In the genomic region with DNA sequence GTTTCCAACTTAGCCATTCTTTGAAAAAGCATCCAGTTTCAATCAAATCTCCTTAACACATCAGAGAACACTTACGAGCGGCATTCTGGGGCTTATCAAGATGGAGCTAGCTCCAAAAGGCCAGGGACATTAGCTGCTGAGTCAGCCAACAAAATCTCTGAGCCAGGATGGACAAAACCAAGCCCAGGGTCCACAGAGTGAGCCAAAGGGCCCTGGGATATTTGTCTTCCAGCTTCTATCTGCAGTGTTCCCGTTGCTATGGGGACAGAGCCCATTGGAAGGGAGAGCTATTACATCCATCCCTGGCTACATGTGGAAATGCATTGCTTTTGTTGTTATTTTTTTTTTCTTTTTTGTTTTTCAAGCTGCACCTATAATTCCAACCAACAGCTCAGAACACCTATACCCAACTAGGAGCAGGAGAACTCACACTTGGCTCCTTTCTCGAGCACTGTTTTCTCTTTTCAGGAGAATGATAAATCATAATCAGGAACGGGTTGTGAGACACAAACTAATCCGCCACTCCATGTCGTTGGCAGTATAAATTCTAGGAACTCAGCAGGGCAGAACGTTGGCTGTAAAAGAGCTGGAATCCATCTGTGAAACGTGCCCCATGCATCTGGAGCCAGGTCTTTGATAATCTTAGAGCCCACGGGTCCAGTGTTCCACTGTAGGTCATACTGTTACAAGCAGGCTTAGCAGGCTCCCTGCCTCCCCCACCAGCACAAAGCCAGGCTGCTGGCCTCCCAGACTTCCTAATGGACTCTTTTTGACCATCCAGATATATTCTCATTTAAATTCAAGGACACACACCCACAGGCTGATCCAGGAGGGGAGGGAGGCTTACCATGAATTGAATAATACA, we compare ENCODE assay signal across 9 mouse cellular contexts. TPM values are rescaled to one million over a fixed set of nuclear protein-coding genes. Genes with fewer than 3 reads are reported as not detected.
DNase-seq lines count a peak whose midpoint lies in the region; ATAC-seq lines count a peak whose summit lies in the region.
"Had no signal": no experiment of that assay in that cellular context is flagged by ENCODE, and none has a peak within 500 bp of the region (broad histone marks: within the 10 kb centered on the region; RNA-seq: fewer than 3 reads in every experiment).

No protein-coding gene starts in this region.

- no peaks in the 10 kb centered on the region for H3K9me3 ChIP-seq in embryonic facial prominence, embryonic 15.5 days (replicated peaks)
- no peaks in the 10 kb centered on the region for H3K9me3 ChIP-seq in hindbrain, embryonic 11.5 days (ENCODE audit: control insufficient read depth, low read length)
- peaks cover 5% of the 10 kb centered on the region; the same call in 1 of the 2 replicates for H3K9me3 ChIP-seq in midbrain, embryonic 12.5 days

- H3K9ac ChIP-seq in embryonic facial prominence, embryonic 15.5 days, result no peak overlapping the region
- H3K9ac ChIP-seq in hindbrain, embryonic 11.5 days (ENCODE audit: low read depth, low read length), result no peak overlapping the region
- H3K9ac ChIP-seq in midbrain, embryonic 12.5 days (replicated peaks), result no peak overlapping the region

- peak; percentile 41 for DNase-seq in embryo, embryonic 10 days (ENCODE audit: low spot score)
- DNase-seq in embryo, embryonic 9.5 days (ENCODE audit: extremely low spot score), result no peak
- DNase-seq in ES-CJ7 (ENCODE audit: low read depth, low spot score), result peak; percentile 24
- peak; percentile 50 for DNase-seq in hindbrain, embryonic 11.5 days (ENCODE audit: low spot score)
- DNase-seq in kidney, adult 18-20 months, result no peak

- ATAC-seq in embryonic facial prominence, embryonic 15.5 days (ENCODE audit: insufficient number of reproducible peaks, low FRiP score, low TSS enrichment, low read depth), result no peak
- peak; percentile 86 for ATAC-seq in hindbrain, embryonic 11.5 days (ENCODE audit: low FRiP score)
- peak; percentile 92 for ATAC-seq in midbrain, embryonic 12.5 days (ENCODE audit: low FRiP score, low read depth)
- ATAC-seq in erythroid progenitor cell, adult 5-6 weeks (replicated peaks; ENCODE audit: low FRiP score, poor library complexity, severe bottlenecking), result no peak

- no peak overlapping the region for H3K4me2 ChIP-seq in embryonic facial prominence, embryonic 15.5 days (replicated peaks)
- H3K4me2 ChIP-seq in hindbrain, embryonic 11.5 days (replicated peaks; ENCODE audit: low read depth, low read length), result peak overlapping the region; percentile 7; the same call in 1 of the 2 replicates
- H3K4me2 ChIP-seq in midbrain, embryonic 12.5 days (replicated peaks), result peak overlapping the region; percentile 21; the same call in 1 of the 2 replicates

- peaks cover 4% of the 10 kb centered on the region; the same call in 1 of the 2 replicates for H3K4me1 ChIP-seq in embryonic facial prominence, embryonic 15.5 days
- no peaks in the 10 kb centered on the region for H3K4me1 ChIP-seq in hindbrain, embryonic 11.5 days (replicated peaks; ENCODE audit: control insufficient read depth, insufficient read depth, low read length)
- H3K4me1 ChIP-seq in midbrain, embryonic 12.5 days, result peaks cover 14% of the 10 kb centered on the region

- no peaks in the 10 kb centered on the region for H3K27me3 ChIP-seq in embryonic facial prominence, embryonic 15.5 days
- H3K27me3 ChIP-seq in hindbrain, embryonic 11.5 days (ENCODE audit: control insufficient read depth, insufficient read depth, low read length), result no peaks in the 10 kb centered on the region
- no peaks in the 10 kb centered on the region for H3K27me3 ChIP-seq in midbrain, embryonic 12.5 days

- H3K27ac ChIP-seq in embryonic facial prominence, embryonic 15.5 days (replicated peaks), result peak overlapping the region; percentile 44; the same call in 1 of the 2 replicates
- H3K27ac ChIP-seq in hindbrain, embryonic 11.5 days (ENCODE audit: low read depth, low read length), result peak overlapping the region; percentile 83
- H3K27ac ChIP-seq in midbrain, embryonic 12.5 days (replicated peaks), result peak overlapping the region; percentile 88

- no peak overlapping the region for H3K4me3 ChIP-seq in embryonic facial prominence, embryonic 15.5 days (replicated peaks)
- H3K4me3 ChIP-seq in hindbrain, embryonic 11.5 days (ENCODE audit: low read depth, low read length), result no peak overlapping the region
- H3K4me3 ChIP-seq in midbrain, embryonic 12.5 days, result no peak overlapping the region

- 43% methylated on average over 10 of the region's 10 CpGs for WGBS in embryonic facial prominence, embryonic 15.5 days
- WGBS in hindbrain, embryonic 11.5 days, result 44% methylated on average over 10 of the region's 10 CpGs
- 23% methylated on average over 10 of the region's 10 CpGs for WGBS in midbrain, embryonic 12.5 days

- H3K36me3 ChIP-seq in embryonic facial prominence, embryonic 15.5 days, result no peaks in the 10 kb centered on the region
- H3K36me3 ChIP-seq in hindbrain, embryonic 11.5 days (ENCODE audit: control insufficient read depth, insufficient read depth, low read length), result no peaks in the 10 kb centered on the region
- no peaks in the 10 kb centered on the region for H3K36me3 ChIP-seq in midbrain, embryonic 12.5 days

RNA-seq across cellular contexts. Expression of gene Ccn6, which starts 45.8 kb away (rescaled TPM):
- 0.61 and 0.62 TPM in 2 replicates for polyA plus RNA-seq in embryonic facial prominence, embryonic 15.5 days (2015; fragmentation: Nextera tagmentation; extraction: Ambion mirVana)
- 0.15 and 0.31 TPM in 2 replicates for polyA plus RNA-seq in hindbrain, embryonic 11.5 days (2014; fragmentation: Nextera tagmentation; extraction: Ambion mirVana)
- polyA plus RNA-seq in midbrain, embryonic 12.5 days (2016; fragmentation: Nextera tagmentation; extraction: Ambion mirVana), result 0.24 and 0.28 TPM in 2 replicates
- total RNA-seq in erythroid progenitor cell, adult 5-6 weeks (2015; ENCODE audit: low replicate concordance), result not detected in 2 replicates
- total RNA-seq in erythroid progenitor cell, adult 5-6 weeks (2017; ENCODE audit: low replicate concordance), result not detected in 2 replicates
- polyA plus RNA-seq: C2C12 had no signal

Comparison
In these comparisons a context has a peak if more than half of its experiments do, and no peak if none do; other contexts are left out.
1. DNase-seq: peak in embryo, embryonic 10 days (single experiment), ES-CJ7 (single experiment) and hindbrain, embryonic 11.5 days (single experiment); none in embryo, embryonic 9.5 days (single experiment) and kidney, adult 18-20 months (single experiment).
2. ATAC-seq: peak in hindbrain, embryonic 11.5 days (single experiment) and midbrain, embryonic 12.5 days (single experiment); none in embryonic facial prominence, embryonic 15.5 days (single experiment) and erythroid progenitor cell, adult 5-6 weeks (single experiment).
3. Peak in every context shown above with its lines, with median percentiles within 50 percentile points of each other: H3K27ac ChIP-seq.